Mouse (Mus musculus) limb, embryonic 10.5 days (tissue): ENCODE measurements around the gene Ncoa3. TPM values are rescaled to one million over a fixed set of nuclear protein-coding genes. Genes with fewer than 3 reads are reported as not detected.

Experiments used
- DNase-seq: peaks from one replicate; pipeline ENCODE4 v3.0.0-alpha.2; 2017; ENCODE audit warnings: low spot score
- H3K27ac ChIP-seq: fragments of 300-500 bp; sonication (generic); 2 replicates; pipeline ENCODE4 v1.5.1; 2016; ENCODE audit warnings: mild to moderate bottlenecking
- H3K27me3 ChIP-seq: fragments of 300-500 bp; sonication (generic); 2 replicates; pipeline ENCODE4 v1.6.1; 2016; ENCODE audit warnings: low read depth, mild to moderate bottlenecking; ENCODE audit not compliant: poor library complexity, severe bottlenecking
- H3K36me3 ChIP-seq: fragments of 300-500 bp; sonication (generic); 2 replicates; pipeline ENCODE4 v1.6.1; 2016; ENCODE audit warnings: mild to moderate bottlenecking, moderate library complexity
- H3K4me1 ChIP-seq: fragments of 300-500 bp; sonication (generic); 2 replicates; pipeline ENCODE4 v1.6.1; 2016
- H3K4me3 ChIP-seq: fragments of 300-500 bp; sonication (generic); 2 replicates; pipeline ENCODE4 v1.5.1; 2016; ENCODE audit warnings: mild to moderate bottlenecking, moderate library complexity
- H3K9me3 ChIP-seq: fragments of 300-500 bp; sonication (generic); replicated peaks from 2 replicates; pipeline ENCODE4 v1.6.1; 2016; ENCODE audit warnings: mild to moderate bottlenecking
- WGBS: fragments of 180-500 bp; shearing (Covaris S2); methylation state at CpG from one replicate; pipeline ENCODE4 v1.1.7; 2016; 5-methylcytosine and 5-hydroxymethylcytosine counted together
- polyA plus RNA-seq: library from polyadenylated mRNA; unstranded; fragments of >200 nt; fragmentation: Nextera tagmentation; extraction: Ambion mirVana; gene quantifications from 2 replicates; pipeline ENCODE4 v1.2.1, GENCODE M21; 2016

The Ncoa3 gene
- polyA plus RNA-seq, 1 experiment from 2014 or later = 15.5 TPM

GRCm38 (mm10) chr2:165999790-166000189, 7.4 kb downstream of the Ncoa3 start:
- WGBS = 13% methylated on average over 5 of the region's 5 CpGs
- Histone ChIP-seq H3K4me1 (peaks cover 33% of the 10 kb centered on the region), H3K36me3 (no peaks in the 10 kb centered on the region), H3K4me3 (no peak overlapping the region), H3K9me3 (no peaks in the 10 kb centered on the region), H3K27ac (no peak overlapping the region), H3K27me3 (no peaks in the 10 kb centered on the region)
- DNase-seq = peak; percentile 42

GRCm38 (mm10) chr2:166000242-166000641, 7.8 kb downstream of the Ncoa3 start:
- H3K4me1 ChIP-seq = peaks cover 33% of the 10 kb centered on the region
- no peak for DNase-seq
- no peaks in the 10 kb centered on the region for H3K27me3 ChIP-seq
- 25% methylated on average over 5 of the region's 5 CpGs for WGBS
- H3K27ac ChIP-seq = no peak overlapping the region
- H3K36me3 ChIP-seq = no peaks in the 10 kb centered on the region
- no peak overlapping the region for H3K4me3 ChIP-seq
- H3K9me3 ChIP-seq = no peaks in the 10 kb centered on the region

GRCm38 (mm10) chr2:166000769-166001168, 8.3 kb downstream of the Ncoa3 start:
- Histone ChIP-seq H3K36me3 (no peaks in the 10 kb centered on the region), H3K4me1 (peaks cover 33% of the 10 kb centered on the region), H3K27me3 (no peaks in the 10 kb centered on the region), H3K9me3 (no peaks in the 10 kb centered on the region), H3K27ac (no peak overlapping the region), H3K4me3 (no peak overlapping the region)
- DNase-seq = no peak
- WGBS = 46% methylated on average over 5 of the region's 5 CpGs

- H3K27ac ChIP-seq = no peak overlapping the region
- 63% methylated on average over 2 of the region's 2 CpGs for WGBS
- no peak for DNase-seq
- H3K9me3 ChIP-seq = no peaks in the 10 kb centered on the region
- no peak overlapping the region for H3K4me3 ChIP-seq
- H3K4me1 ChIP-seq = peaks cover 33% of the 10 kb centered on the region
- H3K27me3 ChIP-seq = no peaks in the 10 kb centered on the region
- no peaks in the 10 kb centered on the region for H3K36me3 ChIP-seq
Observed at GRCm38 (mm10) chr2:166001362-166001761, 8.9 kb downstream of the Ncoa3 start.

GRCm38 (mm10) chr2:166001768-166002167, 9.3 kb downstream of the Ncoa3 start:
- WGBS = 65% methylated on average over 2 of the region's 2 CpGs
- DNase-seq = no peak
- Histone ChIP-seq H3K4me1 (peaks cover 34% of the 10 kb centered on the region), H3K9me3 (no peaks in the 10 kb centered on the region), H3K27ac (no peak overlapping the region), H3K27me3 (no peaks in the 10 kb centered on the region), H3K36me3 (no peaks in the 10 kb centered on the region), H3K4me3 (no peak overlapping the region)

GRCm38 (mm10) chr2:166002429-166002828, 10.0 kb downstream of the Ncoa3 start:
- peaks cover 40% of the 10 kb centered on the region for H3K4me1 ChIP-seq
- 87% methylated on average over 4 of the region's 4 CpGs for WGBS
- H3K9me3 ChIP-seq = no peaks in the 10 kb centered on the region
- no peak overlapping the region for H3K27ac ChIP-seq
- no peaks in the 10 kb centered on the region for H3K27me3 ChIP-seq
- H3K36me3 ChIP-seq = no peaks in the 10 kb centered on the region
- H3K4me3 ChIP-seq = no peak overlapping the region
- no peak for DNase-seq

- H3K27ac ChIP-seq = no peak overlapping the region
- no peaks in the 10 kb centered on the region for H3K9me3 ChIP-seq
- peaks cover 40% of the 10 kb centered on the region for H3K4me1 ChIP-seq
- no peaks in the 10 kb centered on the region for H3K27me3 ChIP-seq
- no peaks in the 10 kb centered on the region for H3K36me3 ChIP-seq
- 80% methylated on average over 1 of the region's 1 CpGs for WGBS
- no peak overlapping the region for H3K4me3 ChIP-seq
- no peak for DNase-seq
Observed at GRCm38 (mm10) chr2:166003004-166003403, 10.6 kb downstream of the Ncoa3 start.

- Histone ChIP-seq H3K36me3 (no peaks in the 10 kb centered on the region), H3K4me3 (no peak overlapping the region), H3K4me1 (peaks cover 31% of the 10 kb centered on the region), H3K9me3 (no peaks in the 10 kb centered on the region), H3K27me3 (no peaks in the 10 kb centered on the region), H3K27ac (no peak overlapping the region)
- 72% methylated on average over 6 of the region's 6 CpGs for WGBS
- DNase-seq = no peak
Observed at GRCm38 (mm10) chr2:166007046-166007445, 14.6 kb downstream of the Ncoa3 start.

- Histone ChIP-seq H3K4me1 (peaks cover 29% of the 10 kb centered on the region), H3K4me3 (no peak overlapping the region), H3K27me3 (no peaks in the 10 kb centered on the region), H3K27ac (no peak overlapping the region), H3K36me3 (no peaks in the 10 kb centered on the region), H3K9me3 (no peaks in the 10 kb centered on the region)
- DNase-seq = no peak
- 73% methylated on average over 8 of the region's 8 CpGs for WGBS
Observed at GRCm38 (mm10) chr2:166008558-166009392, 16.3 kb downstream of the Ncoa3 start.

- no peak for DNase-seq
- Histone ChIP-seq H3K4me1 (peaks cover 29% of the 10 kb centered on the region), H3K36me3 (no peaks in the 10 kb centered on the region), H3K9me3 (no peaks in the 10 kb centered on the region), H3K27ac (no peak overlapping the region), H3K4me3 (no peak overlapping the region), H3K27me3 (no peaks in the 10 kb centered on the region)
- 86% methylated on average over 3 of the region's 3 CpGs for WGBS
Observed at GRCm38 (mm10) chr2:166009393-166009947, 17.0 kb downstream of the Ncoa3 start.

GRCm38 (mm10) chr2:166010321-166010720, 17.9 kb downstream of the Ncoa3 start:
- peaks cover under 1% of the 10 kb centered on the region; the same call in 1 of the 2 replicates for H3K36me3 ChIP-seq
- no peaks in the 10 kb centered on the region for H3K27me3 ChIP-seq
- no peaks in the 10 kb centered on the region for H3K9me3 ChIP-seq
- H3K4me1 ChIP-seq = peaks cover 29% of the 10 kb centered on the region
- WGBS = 89% methylated on average over 12 of the region's 12 CpGs
- no peak overlapping the region for H3K27ac ChIP-seq
- DNase-seq = no peak
- H3K4me3 ChIP-seq = no peak overlapping the region

- Histone ChIP-seq H3K27ac (peak overlapping the region; percentile 38; the same call in 1 of the 2 replicates), H3K4me1 (peaks cover 29% of the 10 kb centered on the region), H3K27me3 (no peaks in the 10 kb centered on the region), H3K36me3 (peaks cover 2% of the 10 kb centered on the region; the same call in 1 of the 2 replicates), H3K4me3 (no peak overlapping the region), H3K9me3 (no peaks in the 10 kb centered on the region)
- no peak for DNase-seq
- 57% methylated on average over 3 of the region's 3 CpGs for WGBS
Observed at GRCm38 (mm10) chr2:166011422-166011821, 19.0 kb downstream of the Ncoa3 start.

- no peaks in the 10 kb centered on the region for H3K27me3 ChIP-seq
- H3K9me3 ChIP-seq = no peaks in the 10 kb centered on the region
- H3K27ac ChIP-seq = no peak overlapping the region
- no peak for DNase-seq
- H3K4me1 ChIP-seq = peaks cover 24% of the 10 kb centered on the region
- H3K4me3 ChIP-seq = no peak overlapping the region
- WGBS = 73% methylated on average over 2 of the region's 2 CpGs
- H3K36me3 ChIP-seq = peaks cover 2% of the 10 kb centered on the region; the same call in 1 of the 2 replicates
Observed at GRCm38 (mm10) chr2:166012145-166012544, 19.7 kb downstream of the Ncoa3 start.
